Mouse (Mus musculus): ENCODE measurements around the gene Tcerg1l.

GRCm38 (mm10) chr7:138442096-138442495, 44.6 kb upstream of the Tcerg1l start:
- TF ChIP-seq CTCF (conservative IDR thresholded peaks at IDR 0.05; ENCODE audit: insufficient read depth, insufficient read length, low read depth, low read length) (no peak), POLR2A (IDR thresholded peaks at IDR 0.05; ENCODE audit: low read depth, low read length) (no peak)
